Mouse (Mus musculus): ENCODE results near the gene Krt26.

The Krt26 gene

GRCm38 (mm10) chr11:99284011-99284410, 53.8 kb downstream of the Krt26 start:
- DNase-seq (ENCODE audit: low spot score) = no peak

GRCm38 (mm10) chr11:99283334-99283733, 54.4 kb downstream of the Krt26 start:
- no peak for DNase-seq (ENCODE audit: low spot score)

- DNase-seq (ENCODE audit: low spot score) = no peak
Observed at GRCm38 (mm10) chr11:99281116-99281515, 56.6 kb downstream of the Krt26 start.

GRCm38 (mm10) chr11:99279986-99280385, 57.8 kb downstream of the Krt26 start:
- no peak for DNase-seq (ENCODE audit: low spot score)

Data from urinary bladder, postnatal 10 days (tissue).